Mouse (Mus musculus): ENCODE data around the gene Ehbp1l1. TPM values are rescaled to one million over a fixed set of nuclear protein-coding genes. Genes with fewer than 3 reads are reported as not detected.
A peak's percentile ranks its signal among the peaks of the same experiment; 100 is the strongest.

Ehbp1l1 gene
- polyA plus RNA-seq, 1 experiment from 2014 or later = 10.1 TPM

- no peaks in the 10 kb centered on the region for H3K27me3 ChIP-seq (replicated peaks)
- H3K9me3 ChIP-seq = no peaks in the 10 kb centered on the region
- peaks cover 11% of the 10 kb centered on the region for H3K36me3 ChIP-seq
- under 1% methylated on average over 34 of the region's 37 CpGs for WGBS
- peak within 1 kb of the TSS; percentile 91 for H3K27ac ChIP-seq
- ATAC-seq (ENCODE audit: low FRiP score, low read depth) = peak; percentile 73
- H3K4me1 ChIP-seq = peaks cover 61% of the 10 kb centered on the region
- peak within 1 kb of the TSS; percentile 94 for H3K4me2 ChIP-seq (replicated peaks)
- peak within 1 kb of the TSS; percentile 91 for H3K4me3 ChIP-seq
- peak within 1 kb of the TSS; percentile 98 for H3K9ac ChIP-seq
Measured at GRCm38 (mm10) chr19:5729444-5729815, 3.3 kb upstream of the Ehbp1l1 start, which contains the start of gene Fam89b. Fam89b (minus strand) TSS chr19:5729653.

GRCm38 (mm10) chr19:5728631-5729443 lies 2.7 kb upstream of the Ehbp1l1 start:
- ATAC-seq (ENCODE audit: low FRiP score, low read depth) = peak; percentile 43
- H3K4me3 ChIP-seq = peak overlapping the region; percentile 91
- H3K27ac ChIP-seq = peak overlapping the region; percentile 91
- H3K9me3 ChIP-seq = no peaks in the 10 kb centered on the region
- peaks cover 62% of the 10 kb centered on the region for H3K4me1 ChIP-seq
- peak overlapping the region; percentile 98 for H3K9ac ChIP-seq
- WGBS = 9% methylated on average over 37 of the region's 37 CpGs
- no peaks in the 10 kb centered on the region for H3K27me3 ChIP-seq (replicated peaks)
- H3K4me2 ChIP-seq (replicated peaks) = peak overlapping the region; percentile 94
- peaks cover 17% of the 10 kb centered on the region for H3K36me3 ChIP-seq

GRCm38 (mm10) chr19:5727701-5728100 lies 1.6 kb upstream of the Ehbp1l1 start:
- no peaks in the 10 kb centered on the region for H3K9me3 ChIP-seq
- WGBS = 7% methylated on average over 14 of the region's 14 CpGs
- H3K4me3 ChIP-seq = peak overlapping the region; percentile 91
- H3K4me2 ChIP-seq (replicated peaks) = peak overlapping the region; percentile 94
- H3K9ac ChIP-seq = peak overlapping the region; percentile 98
- peaks cover 62% of the 10 kb centered on the region for H3K4me1 ChIP-seq
- no peaks in the 10 kb centered on the region for H3K27me3 ChIP-seq (replicated peaks)
- H3K27ac ChIP-seq = no peak overlapping the region
- no peak for ATAC-seq (ENCODE audit: low FRiP score, low read depth)
- peaks cover 24% of the 10 kb centered on the region for H3K36me3 ChIP-seq

- peak overlapping the region; percentile 91 for H3K4me3 ChIP-seq
- peak overlapping the region; percentile 98 for H3K9ac ChIP-seq
- no peak overlapping the region for H3K27ac ChIP-seq
- peaks cover 29% of the 10 kb centered on the region for H3K36me3 ChIP-seq
- ATAC-seq (ENCODE audit: low FRiP score, low read depth) = no peak
- H3K27me3 ChIP-seq (replicated peaks) = no peaks in the 10 kb centered on the region
- peaks cover 61% of the 10 kb centered on the region for H3K4me1 ChIP-seq
- peak overlapping the region; percentile 94 for H3K4me2 ChIP-seq (replicated peaks)
- no peaks in the 10 kb centered on the region for H3K9me3 ChIP-seq
- WGBS = 83% methylated on average over 15 of the region's 15 CpGs
Measured at GRCm38 (mm10) chr19:5726961-5727578, 953 bp upstream of the Ehbp1l1 start.

- no peaks in the 10 kb centered on the region for H3K9me3 ChIP-seq
- H3K4me2 ChIP-seq (replicated peaks) = peak overlapping the region; percentile 94
- H3K27me3 ChIP-seq (replicated peaks) = no peaks in the 10 kb centered on the region
- peak overlapping the region; percentile 44 for H3K9ac ChIP-seq
- peaks cover 47% of the 10 kb centered on the region for H3K4me1 ChIP-seq
- ATAC-seq (ENCODE audit: low FRiP score, low read depth) = no peak
- WGBS = 76% methylated on average over 12 of the region's 12 CpGs
- peaks cover 48% of the 10 kb centered on the region for H3K36me3 ChIP-seq
- H3K4me3 ChIP-seq = peak overlapping the region; percentile 36; the same call in 1 of the 2 replicates
- H3K27ac ChIP-seq = no peak overlapping the region
Measured at GRCm38 (mm10) chr19:5725029-5725707, 949 bp downstream of the Ehbp1l1 start.

GRCm38 (mm10) chr19:5724549-5724941 lies 1.6 kb downstream of the Ehbp1l1 start:
- ATAC-seq (ENCODE audit: low FRiP score, low read depth) = no peak
- Histone ChIP-seq H3K27me3 (replicated peaks) (no peaks in the 10 kb centered on the region), H3K36me3 (peaks cover 54% of the 10 kb centered on the region), H3K4me2 (replicated peaks) (peak overlapping the region; percentile 94), H3K4me1 (peaks cover 43% of the 10 kb centered on the region), H3K4me3 (peak overlapping the region; percentile 36; the same call in 1 of the 2 replicates), H3K9ac (no peak overlapping the region; the same call in 1 of the 2 replicates), H3K27ac (no peak overlapping the region), H3K9me3 (no peaks in the 10 kb centered on the region)
- WGBS = 77% methylated on average over 7 of the region's 7 CpGs

GRCm38 (mm10) chr19:5723934-5724548 lies 2.1 kb downstream of the Ehbp1l1 start:
- peaks cover 59% of the 10 kb centered on the region for H3K36me3 ChIP-seq
- H3K4me1 ChIP-seq = peaks cover 43% of the 10 kb centered on the region
- peak overlapping the region; percentile 94 for H3K4me2 ChIP-seq (replicated peaks)
- no peaks in the 10 kb centered on the region for H3K27me3 ChIP-seq (replicated peaks)
- no peak for ATAC-seq (ENCODE audit: low FRiP score, low read depth)
- 79% methylated on average over 4 of the region's 4 CpGs for WGBS
- no peak overlapping the region for H3K27ac ChIP-seq
- H3K9me3 ChIP-seq = no peaks in the 10 kb centered on the region
- H3K4me3 ChIP-seq = peak overlapping the region; percentile 36; the same call in 1 of the 2 replicates
- H3K9ac ChIP-seq = 0 out of 2 replicates have a peak overlapping the region, but pooled peaks have one; percentile 8

- Histone ChIP-seq H3K4me1 (peaks cover 35% of the 10 kb centered on the region), H3K4me3 (no peak overlapping the region), H3K27me3 (replicated peaks) (no peaks in the 10 kb centered on the region), H3K27ac (no peak overlapping the region), H3K4me2 (replicated peaks) (no peak overlapping the region), H3K36me3 (peaks cover 68% of the 10 kb centered on the region), H3K9ac (no peak overlapping the region), H3K9me3 (no peaks in the 10 kb centered on the region)
- no peak for ATAC-seq (ENCODE audit: low FRiP score, low read depth)
- 92% methylated on average over 7 of the region's 7 CpGs for WGBS
Measured at GRCm38 (mm10) chr19:5722848-5723425, 3.2 kb downstream of the Ehbp1l1 start.

- ATAC-seq (ENCODE audit: low FRiP score, low read depth) = no peak
- H3K27me3 ChIP-seq (replicated peaks) = no peaks in the 10 kb centered on the region
- no peaks in the 10 kb centered on the region for H3K9me3 ChIP-seq
- peaks cover 81% of the 10 kb centered on the region for H3K36me3 ChIP-seq
- no peak overlapping the region for H3K27ac ChIP-seq
- H3K4me1 ChIP-seq = peaks cover 21% of the 10 kb centered on the region
- H3K4me3 ChIP-seq = no peak overlapping the region
- no peak overlapping the region for H3K4me2 ChIP-seq (replicated peaks)
- H3K9ac ChIP-seq = no peak overlapping the region
- 95% methylated on average over 6 of the region's 6 CpGs for WGBS
Measured at GRCm38 (mm10) chr19:5721233-5721632, 4.9 kb downstream of the Ehbp1l1 start.

GRCm38 (mm10) chr19:5716955-5717354 lies 9.2 kb downstream of the Ehbp1l1 start:
- 63% methylated on average over 10 of the region's 10 CpGs for WGBS
- Histone ChIP-seq H3K27ac (no peak overlapping the region), H3K4me2 (replicated peaks) (no peak overlapping the region), H3K9me3 (no peaks in the 10 kb centered on the region), H3K27me3 (replicated peaks) (no peaks in the 10 kb centered on the region), H3K4me3 (no peak overlapping the region), H3K4me1 (peaks cover 13% of the 10 kb centered on the region), H3K36me3 (peaks cover 89% of the 10 kb centered on the region), H3K9ac (no peak overlapping the region)
- no peak for ATAC-seq (ENCODE audit: low FRiP score, low read depth)

GRCm38 (mm10) chr19:5715793-5716688 lies 10.1 kb downstream of the Ehbp1l1 start:
- Histone ChIP-seq H3K4me2 (replicated peaks) (peak overlapping the region; percentile 43), H3K27me3 (replicated peaks) (no peaks in the 10 kb centered on the region), H3K9ac (0 out of 2 replicates have a peak overlapping the region, but pooled peaks have one; percentile 21), H3K4me3 (no peak overlapping the region), H3K27ac (no peak overlapping the region), H3K36me3 (peaks cover 88% of the 10 kb centered on the region), H3K4me1 (peaks cover 13% of the 10 kb centered on the region), H3K9me3 (no peaks in the 10 kb centered on the region)
- ATAC-seq (ENCODE audit: low FRiP score, low read depth) = 0 out of 2 replicates have a peak, but pooled peaks have one; percentile 37
- WGBS = 17% methylated on average over 43 of the region's 43 CpGs

All from neural tube, embryonic 12.5 days (tissue).